Mouse (Mus musculus) embryonic facial prominence, embryonic 11.5 days (tissue): Measurements from ENCODE around the gene Gal3st1. TPM values are rescaled to one million over a fixed set of nuclear protein-coding genes. Genes with fewer than 3 reads are reported as not detected.

ENCODE experiments used
- ATAC-seq: fragments of 200-750 bp; cut with Nextera tagmentation; replicated peaks from 2 replicates; pipeline ENCODE4 v1.8.0; 2017; ENCODE audit warnings: low read depth; ENCODE audit not compliant: insufficient number of reproducible peaks, low FRiP score, low TSS enrichment
- DNase-seq: peaks from one replicate; pipeline ENCODE4 v3.0.0-alpha.2; 2015; ENCODE audit warnings: low spot score
- H3K27ac ChIP-seq: fragments of 300-500 bp; sonication (generic); replicated peaks from 2 replicates; pipeline ENCODE4 v1.5.1; 2014; ENCODE audit warnings: mild to moderate bottlenecking, low read depth, low read length, control low read depth
- H3K27me3 ChIP-seq: fragments of 300-500 bp; sonication (generic); 2 replicates; pipeline ENCODE4 v1.6.1; 2014; ENCODE audit warnings: mild to moderate bottlenecking, low read length, moderate library complexity, mixed read lengths; ENCODE audit not compliant: control insufficient read depth, insufficient read depth
- H3K36me3 ChIP-seq: fragments of 300-500 bp; sonication (generic); replicated peaks from 2 replicates; pipeline ENCODE4 v1.6.1; 2014; ENCODE audit warnings: low read depth, mild to moderate bottlenecking, low read length, moderate library complexity, mixed read lengths; ENCODE audit not compliant: control insufficient read depth, insufficient read depth
- H3K4me1 ChIP-seq: fragments of 300-500 bp; sonication (generic); 2 replicates; pipeline ENCODE4 v1.6.1; 2014; ENCODE audit warnings: low read length, mixed read lengths; ENCODE audit not compliant: control insufficient read depth, insufficient read depth
- H3K4me2 ChIP-seq: fragments of 300-500 bp; sonication (generic); 2 replicates; pipeline ENCODE4 v1.6.1; 2014; ENCODE audit warnings: low read depth, mild to moderate bottlenecking, control low read depth, low read length, moderate library complexity
- H3K4me3 ChIP-seq: fragments of 300-500 bp; sonication (generic); 2 replicates; pipeline ENCODE4 v1.5.1; 2014; ENCODE audit warnings: low read depth, low read length, control low read depth
- H3K9ac ChIP-seq: fragments of 300-500 bp; sonication (generic); replicated peaks from 2 replicates; pipeline ENCODE4 v1.6.1; 2014; ENCODE audit warnings: mild to moderate bottlenecking, control low read depth, low read length
- H3K9me3 ChIP-seq: fragments of 300-500 bp; sonication (generic); replicated peaks from 2 replicates; pipeline ENCODE4 v1.6.1; 2016; ENCODE audit warnings: mild to moderate bottlenecking, low read length, inconsistent platforms, mixed read lengths; ENCODE audit not compliant: control insufficient read depth
- WGBS: fragments of 180-500 bp; shearing (Covaris S2); extraction: QIAGEN DNeasy Blood & Tissue Kit; methylation state at CpG from one replicate; pipeline ENCODE4 v1.1.7; 2014; 5-methylcytosine and 5-hydroxymethylcytosine counted together
- polyA plus RNA-seq: library from polyadenylated mRNA; unstranded; fragments of >200 nt; fragmentation: Nextera tagmentation; extraction: Ambion mirVana; gene quantifications from 2 replicates; pipeline ENCODE4 v1.2.1, GENCODE M21; 2014

Gene Gal3st1
- polyA plus RNA-seq, 1 experiment from 2014 or later: 0.63 TPM

- Histone ChIP-seq H3K4me1 (no peaks in the 10 kb centered on the region), H3K9ac (no peak overlapping the region), H3K27me3 (no peaks in the 10 kb centered on the region), H3K4me2 (no peak overlapping the region), H3K4me3 (no peak overlapping the region), H3K36me3 (no peaks in the 10 kb centered on the region), H3K27ac (no peak overlapping the region), H3K9me3 (no peaks in the 10 kb centered on the region)
- DNase-seq: no peak
- no peak for ATAC-seq
- WGBS: 63% methylated on average over 9 of the region's 9 CpGs
Measured at GRCm38 (mm10) chr11:4036365-4037084, 53.1 kb downstream of the Gal3st1 start.

GRCm38 (mm10) chr11:4039951-4040350 is 56.5 kb downstream of the Gal3st1 start:
- H3K4me3 ChIP-seq: no peak overlapping the region
- H3K9me3 ChIP-seq: no peaks in the 10 kb centered on the region
- no peak for ATAC-seq
- H3K9ac ChIP-seq: no peak overlapping the region
- no peaks in the 10 kb centered on the region for H3K27me3 ChIP-seq
- 93% methylated on average over 4 of the region's 4 CpGs for WGBS
- H3K4me1 ChIP-seq: no peaks in the 10 kb centered on the region
- H3K27ac ChIP-seq: no peak overlapping the region
- H3K4me2 ChIP-seq: no peak overlapping the region
- no peaks in the 10 kb centered on the region for H3K36me3 ChIP-seq
- DNase-seq: no peak

- WGBS: 70% methylated on average over 6 of the region's 6 CpGs
- no peaks in the 10 kb centered on the region for H3K27me3 ChIP-seq
- H3K4me1 ChIP-seq: no peaks in the 10 kb centered on the region
- H3K27ac ChIP-seq: no peak overlapping the region
- H3K36me3 ChIP-seq: no peaks in the 10 kb centered on the region
- no peak for DNase-seq
- no peak overlapping the region for H3K4me2 ChIP-seq
- H3K4me3 ChIP-seq: no peak overlapping the region
- no peaks in the 10 kb centered on the region for H3K9me3 ChIP-seq
- no peak overlapping the region for H3K9ac ChIP-seq
- ATAC-seq: no peak
Measured at GRCm38 (mm10) chr11:4041123-4041625, 57.7 kb downstream of the Gal3st1 start.

GRCm38 (mm10) chr11:4043081-4043480 is 59.6 kb downstream of the Gal3st1 start:
- ATAC-seq: no peak
- no peaks in the 10 kb centered on the region for H3K4me1 ChIP-seq
- H3K4me3 ChIP-seq: no peak overlapping the region
- no peak overlapping the region for H3K9ac ChIP-seq
- H3K4me2 ChIP-seq: no peak overlapping the region
- 90% methylated on average over 7 of the region's 7 CpGs for WGBS
- no peaks in the 10 kb centered on the region for H3K36me3 ChIP-seq
- no peak overlapping the region for H3K27ac ChIP-seq
- DNase-seq: no peak
- no peaks in the 10 kb centered on the region for H3K27me3 ChIP-seq
- H3K9me3 ChIP-seq: no peaks in the 10 kb centered on the region

GRCm38 (mm10) chr11:4046526-4046925 is 63.1 kb downstream of the Gal3st1 start:
- Histone ChIP-seq H3K4me2 (no peak overlapping the region), H3K4me1 (no peaks in the 10 kb centered on the region), H3K27ac (no peak overlapping the region), H3K36me3 (no peaks in the 10 kb centered on the region), H3K4me3 (no peak overlapping the region), H3K9me3 (no peaks in the 10 kb centered on the region), H3K27me3 (no peaks in the 10 kb centered on the region), H3K9ac (no peak overlapping the region)
- DNase-seq: no peak
- WGBS: 82% methylated on average over 5 of the region's 5 CpGs
- ATAC-seq: no peak

- Histone ChIP-seq H3K4me1 (no peaks in the 10 kb centered on the region), H3K36me3 (no peaks in the 10 kb centered on the region), H3K4me3 (no peak overlapping the region), H3K9ac (no peak overlapping the region), H3K4me2 (no peak overlapping the region), H3K9me3 (no peaks in the 10 kb centered on the region), H3K27ac (no peak overlapping the region), H3K27me3 (no peaks in the 10 kb centered on the region)
- 86% methylated on average over 2 of the region's 2 CpGs for WGBS
- ATAC-seq: no peak
- no peak for DNase-seq
Measured at GRCm38 (mm10) chr11:4047766-4048165, 64.3 kb downstream of the Gal3st1 start.

- 89% methylated on average over 6 of the region's 6 CpGs for WGBS
- no peak overlapping the region for H3K4me2 ChIP-seq
- no peaks in the 10 kb centered on the region for H3K36me3 ChIP-seq
- no peak overlapping the region for H3K27ac ChIP-seq
- no peak for ATAC-seq
- H3K27me3 ChIP-seq: no peaks in the 10 kb centered on the region
- H3K4me1 ChIP-seq: no peaks in the 10 kb centered on the region
- H3K9ac ChIP-seq: no peak overlapping the region
- H3K4me3 ChIP-seq: no peak overlapping the region
- no peak for DNase-seq
- no peaks in the 10 kb centered on the region for H3K9me3 ChIP-seq
Measured at GRCm38 (mm10) chr11:4048438-4048837, 65.0 kb downstream of the Gal3st1 start.
